Mouse (Mus musculus) midbrain, embryonic 15.5 days (tissue): ENCODE measurements around the gene Zscan12. TPM values are rescaled to one million over a fixed set of nuclear protein-coding genes. Genes with fewer than 3 reads are reported as not detected.

Experiments used
- ATAC-seq: fragments of 200-750 bp; cut with Nextera tagmentation; replicated peaks from 2 replicates; pipeline ENCODE4 v1.8.0; 2017; ENCODE audit warnings: moderate TSS enrichment
- H3K27ac ChIP-seq: fragments of 300-500 bp; sonication (generic); 2 replicates; pipeline ENCODE4 v1.5.1; 2015; ENCODE audit warnings: mild to moderate bottlenecking, inconsistent platforms
- H3K27me3 ChIP-seq: fragments of 300-500 bp; sonication (generic); replicated peaks from 2 replicates; pipeline ENCODE4 v1.6.1; 2015; ENCODE audit warnings: inconsistent platforms
- H3K36me3 ChIP-seq: fragments of 300-500 bp; sonication (generic); replicated peaks from 2 replicates; pipeline ENCODE4 v1.6.1; 2015; ENCODE audit warnings: inconsistent platforms
- H3K4me1 ChIP-seq: fragments of 300-500 bp; sonication (generic); 2 replicates; pipeline ENCODE4 v1.6.1; 2015; ENCODE audit warnings: inconsistent platforms
- H3K4me2 ChIP-seq: fragments of 300-500 bp; sonication (generic); 2 replicates; pipeline ENCODE4 v1.6.1; 2015; ENCODE audit warnings: inconsistent platforms, mild to moderate bottlenecking, moderate library complexity
- H3K4me3 ChIP-seq: fragments of 300-500 bp; sonication (generic); 2 replicates; pipeline ENCODE4 v1.5.1; 2015; ENCODE audit warnings: mild to moderate bottlenecking, inconsistent platforms
- H3K9ac ChIP-seq: fragments of 300-500 bp; sonication (generic); 2 replicates; pipeline ENCODE4 v1.6.1; 2015; ENCODE audit warnings: mild to moderate bottlenecking, inconsistent platforms
- H3K9me3 ChIP-seq: fragments of 300-500 bp; sonication (generic); 2 replicates; pipeline ENCODE4 v1.6.1; 2016; ENCODE audit warnings: inconsistent platforms
- WGBS: fragments of 180-500 bp; shearing (Covaris S2); methylation state at CpG from one replicate; pipeline ENCODE4 v1.1.7; 2015; ENCODE audit warnings: mixed read lengths; 5-methylcytosine and 5-hydroxymethylcytosine counted together
- polyA plus RNA-seq: library from polyadenylated mRNA; unstranded; fragments of >200 nt; fragmentation: Nextera tagmentation; extraction: Ambion mirVana; gene quantifications from 2 replicates; pipeline ENCODE4 v1.2.1, GENCODE M21; 2015

Zscan12 gene
- 12.2 and 13.0 TPM in 2 replicates for polyA plus RNA-seq

- ATAC-seq: peak; percentile 100
- Histone ChIP-seq H3K27ac (peak within 1 kb of the TSS; percentile 70), H3K27me3 (no peaks in the 10 kb centered on the region), H3K4me1 (peaks cover 29% of the 10 kb centered on the region), H3K4me3 (peak within 1 kb of the TSS; percentile 91), H3K9me3 (no peaks in the 10 kb centered on the region), H3K9ac (peak within 1 kb of the TSS; percentile 95), H3K36me3 (no peaks in the 10 kb centered on the region), H3K4me2 (peak within 1 kb of the TSS; percentile 76)
- WGBS: 1% methylated on average over 28 of the region's 29 CpGs
These were observed at the start of gene Zscan12 for GRCm38 (mm10) chr13:21362621-21363248. Zscan12 (plus strand) TSS chr13:21362820.

GRCm38 (mm10) chr13:21312854-21313253, 49.8 kb upstream of the Zscan12 start:
- no peak overlapping the region for H3K9ac ChIP-seq
- WGBS: 60% methylated on average over 3 of the region's 5 CpGs
- H3K27ac ChIP-seq: no peak overlapping the region
- H3K4me2 ChIP-seq: no peak overlapping the region
- H3K4me1 ChIP-seq: no peaks in the 10 kb centered on the region
- H3K36me3 ChIP-seq: no peaks in the 10 kb centered on the region
- no peaks in the 10 kb centered on the region for H3K27me3 ChIP-seq
- ATAC-seq: no peak
- H3K4me3 ChIP-seq: no peak overlapping the region
- no peaks in the 10 kb centered on the region for H3K9me3 ChIP-seq

GRCm38 (mm10) chr13:21313903-21314302, 48.7 kb upstream of the Zscan12 start:
- no peak overlapping the region for H3K4me3 ChIP-seq
- H3K27ac ChIP-seq: no peak overlapping the region
- no peak for ATAC-seq
- H3K9me3 ChIP-seq: no peaks in the 10 kb centered on the region
- H3K9ac ChIP-seq: no peak overlapping the region
- no peaks in the 10 kb centered on the region for H3K27me3 ChIP-seq
- H3K4me1 ChIP-seq: no peaks in the 10 kb centered on the region
- H3K36me3 ChIP-seq: no peaks in the 10 kb centered on the region
- no peak overlapping the region for H3K4me2 ChIP-seq
- 87% methylated on average over 4 of the region's 4 CpGs for WGBS

GRCm38 (mm10) chr13:21320262-21320661, 42.4 kb upstream of the Zscan12 start:
- Histone ChIP-seq H3K4me3 (no peak overlapping the region), H3K27me3 (peaks cover 5% of the 10 kb centered on the region; the same call in 1 of the 2 replicates), H3K27ac (no peak overlapping the region), H3K9me3 (no peaks in the 10 kb centered on the region), H3K36me3 (no peaks in the 10 kb centered on the region), H3K4me2 (no peak overlapping the region), H3K9ac (no peak overlapping the region), H3K4me1 (no peaks in the 10 kb centered on the region)
- 76% methylated on average over 3 of the region's 3 CpGs for WGBS
- ATAC-seq: no peak

- Histone ChIP-seq H3K4me3 (peak overlapping the region; percentile 32), H3K9me3 (no peaks in the 10 kb centered on the region), H3K9ac (no peak overlapping the region), H3K27me3 (peaks cover 5% of the 10 kb centered on the region; the same call in 1 of the 2 replicates), H3K36me3 (no peaks in the 10 kb centered on the region), H3K4me2 (peak overlapping the region; percentile 43), H3K4me1 (no peaks in the 10 kb centered on the region; the same call in 1 of the 2 replicates), H3K27ac (no peak overlapping the region)
- peak; percentile 48 for ATAC-seq
- 3% methylated on average over 18 of the region's 18 CpGs for WGBS
These were observed 40.6 kb upstream of the Zscan12 start for GRCm38 (mm10) chr13:21321890-21322494.

GRCm38 (mm10) chr13:21322509-21323375, 39.9 kb upstream of the Zscan12 start:
- 0 out of 2 replicates have a peak, but pooled peaks have one; percentile 21 for ATAC-seq
- 12% methylated on average over 18 of the region's 18 CpGs for WGBS
- Histone ChIP-seq H3K27ac (no peak overlapping the region), H3K4me3 (peak overlapping the region; percentile 32), H3K27me3 (peaks cover 5% of the 10 kb centered on the region; the same call in 1 of the 2 replicates), H3K9me3 (no peaks in the 10 kb centered on the region), H3K4me1 (peaks cover 6% of the 10 kb centered on the region), H3K4me2 (peak overlapping the region; percentile 43), H3K9ac (no peak overlapping the region), H3K36me3 (no peaks in the 10 kb centered on the region)

- Histone ChIP-seq H3K27me3 (peaks cover 5% of the 10 kb centered on the region; the same call in 1 of the 2 replicates), H3K4me3 (no peak overlapping the region), H3K9ac (no peak overlapping the region), H3K36me3 (no peaks in the 10 kb centered on the region), H3K27ac (no peak overlapping the region), H3K4me1 (peaks cover 6% of the 10 kb centered on the region), H3K4me2 (peak overlapping the region; percentile 43; the same call in 1 of the 2 replicates), H3K9me3 (no peaks in the 10 kb centered on the region)
- ATAC-seq: no peak
- WGBS: 65% methylated on average over 6 of the region's 6 CpGs
These were observed 39.2 kb upstream of the Zscan12 start for GRCm38 (mm10) chr13:21323405-21323804.

- peaks cover 6% of the 10 kb centered on the region for H3K4me1 ChIP-seq
- H3K27me3 ChIP-seq: peaks cover 5% of the 10 kb centered on the region; the same call in 1 of the 2 replicates
- no peaks in the 10 kb centered on the region for H3K36me3 ChIP-seq
- no peak overlapping the region for H3K27ac ChIP-seq
- 0 out of 2 replicates have a peak, but pooled peaks have one; percentile 24 for ATAC-seq
- 5% methylated on average over 4 of the region's 4 CpGs for WGBS
- H3K4me3 ChIP-seq: peak overlapping the region; percentile 38
- H3K9me3 ChIP-seq: no peaks in the 10 kb centered on the region
- no peak overlapping the region for H3K9ac ChIP-seq
- peak overlapping the region; percentile 58 for H3K4me2 ChIP-seq
These were observed 36.4 kb upstream of the Zscan12 start for GRCm38 (mm10) chr13:21326191-21326590.

GRCm38 (mm10) chr13:21326657-21327211, 35.9 kb upstream of the Zscan12 start:
- Histone ChIP-seq H3K4me3 (peak overlapping the region; percentile 38), H3K36me3 (no peaks in the 10 kb centered on the region), H3K9ac (no peak overlapping the region), H3K9me3 (no peaks in the 10 kb centered on the region), H3K4me1 (peaks cover 6% of the 10 kb centered on the region), H3K27me3 (peaks cover 5% of the 10 kb centered on the region; the same call in 1 of the 2 replicates), H3K27ac (no peak overlapping the region), H3K4me2 (peak overlapping the region; percentile 58)
- under 1% methylated on average over 24 of the region's 24 CpGs for WGBS
- ATAC-seq: peak; percentile 81

- Histone ChIP-seq H3K4me2 (peak overlapping the region; percentile 58), H3K27me3 (peaks cover 5% of the 10 kb centered on the region; the same call in 1 of the 2 replicates), H3K36me3 (no peaks in the 10 kb centered on the region), H3K9ac (0 out of 2 replicates have a peak overlapping the region, but pooled peaks have one; percentile 31), H3K9me3 (no peaks in the 10 kb centered on the region), H3K4me1 (peaks cover 6% of the 10 kb centered on the region), H3K27ac (no peak overlapping the region), H3K4me3 (peak overlapping the region; percentile 38)
- no peak for ATAC-seq
- under 1% methylated on average over 9 of the region's 9 CpGs for WGBS
These were observed 35.2 kb upstream of the Zscan12 start for GRCm38 (mm10) chr13:21327424-21327823.

- no peaks in the 10 kb centered on the region for H3K9me3 ChIP-seq
These were observed 16.0 kb upstream of the Zscan12 start, which contains the start of gene Olfr1367 for GRCm38 (mm10) chr13:21346610-21347009. Olfr1367 (plus strand) TSS chr13:21346910.

More at GRCm38 (mm10) chr13:21346610-21347009, 16.0 kb upstream of the Zscan12 start, which contains the start of gene Olfr1367:
- 92% methylated on average over 1 of the region's 1 CpGs for WGBS
- no peak within 1 kb of the TSS for H3K4me2 ChIP-seq
- no peak for ATAC-seq
- no peak within 1 kb of the TSS for H3K4me3 ChIP-seq
- H3K4me1 ChIP-seq: no peaks in the 10 kb centered on the region
- H3K27me3 ChIP-seq: no peaks in the 10 kb centered on the region
- H3K27ac ChIP-seq: no peak within 1 kb of the TSS
- H3K9ac ChIP-seq: no peak within 1 kb of the TSS
- no peaks in the 10 kb centered on the region for H3K36me3 ChIP-seq
